Mouse (Mus musculus) myocyte (in vitro differentiated cells): ENCODE measurements at regions not wholly inside any gene's neighbourhood (a gene's known extent, or its start where the extent isn't known, plus 50 kb on each side); places are given as distances from the start of the nearest gene placed in this dataset.
A peak's percentile ranks its signal among the peaks of the same experiment; 100 is the strongest.

Experiments
- H3K27me3 ChIP-seq: one replicate; pipeline ENCODE4 v1.6.1; 2011; ENCODE audit not compliant: control insufficient read depth, insufficient read depth, insufficient read length
- H3K36me3 ChIP-seq: one replicate; pipeline ENCODE4 v1.6.1; 2011; ENCODE audit not compliant: control insufficient read depth, insufficient read depth
- H3K4me2 ChIP-seq: one replicate; pipeline ENCODE4 v1.6.1; 2011; ENCODE audit warnings: low read depth, control low read depth
- H3K4me3 ChIP-seq: one replicate; pipeline ENCODE4 v1.5.1; 2011; ENCODE audit warnings: mild to moderate bottlenecking, control low read depth, moderate library complexity
- H3K79me2 ChIP-seq: one replicate; pipeline ENCODE4 v1.6.1; 2011; ENCODE audit not compliant: control insufficient read depth, insufficient read depth
- H3ac ChIP-seq: one replicate; pipeline ENCODE4 v1.6.1; 2011; ENCODE audit not compliant: control insufficient read depth, insufficient read length
- CEBPB ChIP-seq: IDR thresholded peaks from 2 replicates; pipeline ENCODE4 v1.6.1; 2011; ENCODE audit warnings: mild to moderate bottlenecking, moderate library complexity; ENCODE audit not compliant: poor library complexity, insufficient read depth, severe bottlenecking
- E2F4 ChIP-seq: IDR thresholded peaks from one replicate; pipeline ENCODE4 v1.6.1; 2011; ENCODE audit warnings: mild to moderate bottlenecking, control low read depth, moderate library complexity; ENCODE audit not compliant: insufficient read depth
- MAX ChIP-seq: IDR thresholded peaks from one replicate; pipeline ENCODE4 v1.6.1; 2011; ENCODE audit warnings: low read depth, mild to moderate bottlenecking, control low read depth
- MYOD1 ChIP-seq, 3 experiments: IDR thresholded peaks; one replicate each; pipeline ENCODE4 v1.6.1; 2011; ENCODE audit warnings: control low read depth in 2 of 3, low read depth in 2 of 3, mild to moderate bottlenecking in 2 of 3, moderate library complexity in 1 of 3; ENCODE audit not compliant: insufficient read length in 2 of 3, control insufficient read depth in 1 of 3
- MYOG ChIP-seq, 3 experiments: IDR thresholded peaks; one replicate each; pipeline ENCODE4 v1.6.1; 2011; ENCODE audit warnings: control low read depth in 2 of 3, low read depth in 2 of 3, mild to moderate bottlenecking in 2 of 3; ENCODE audit not compliant: insufficient read length in 2 of 3, control insufficient read depth in 1 of 3, insufficient read depth in 1 of 3
- POLR2A ChIP-seq: IDR thresholded peaks from one replicate; pipeline ENCODE4 v1.6.1; 2011; ENCODE audit warnings: low read depth, mild to moderate bottlenecking, control low read depth, moderate library complexity; ENCODE audit not compliant: insufficient read length
- POLR2AphosphoS2 ChIP-seq: IDR thresholded peaks from one replicate; pipeline ENCODE4 v1.6.1; 2011; ENCODE audit warnings: low read depth, control low read depth; ENCODE audit not compliant: insufficient read length
- REST ChIP-seq: IDR thresholded peaks from one replicate; pipeline ENCODE4 v1.6.1; 2011; ENCODE audit warnings: mild to moderate bottlenecking, control low read depth, moderate library complexity; ENCODE audit not compliant: insufficient read depth, insufficient read length
- SRF ChIP-seq: IDR thresholded peaks from one replicate; pipeline ENCODE4 v1.6.1; 2011; ENCODE audit warnings: low read depth; ENCODE audit not compliant: control insufficient read depth, insufficient read length
- TCF12 ChIP-seq: IDR thresholded peaks from one replicate; pipeline ENCODE4 v1.6.1; 2011; ENCODE audit warnings: mild to moderate bottlenecking, control low read depth; ENCODE audit not compliant: poor library complexity, insufficient read depth, severe bottlenecking
- TCF3 ChIP-seq: IDR thresholded peaks from one replicate; pipeline ENCODE4 v1.6.1; 2011; ENCODE audit warnings: low read depth, control low read depth; ENCODE audit not compliant: insufficient read length
- USF1 ChIP-seq: IDR thresholded peaks from one replicate; pipeline ENCODE4 v1.6.1; 2011; ENCODE audit warnings: low read depth, mild to moderate bottlenecking, control low read depth, moderate library complexity

- Histone ChIP-seq H3K36me3 (no peaks in the 10 kb centered on the region), H3ac (no peak overlapping the region), H3K4me3 (no peak overlapping the region), H3K79me2 (no peaks in the 10 kb centered on the region), H3K4me2 (no peak overlapping the region), H3K27me3 (no peaks in the 10 kb centered on the region)
- TF ChIP-seq E2F4 (no peak), CEBPB (no peak), MYOG (IDR thresholded peaks at IDR 0.05; ENCODE audit: control insufficient read depth in 1 of 3, insufficient read depth in 1 of 3, insufficient read length in 2 of 3, low read depth in 2 of 3) (no peak), SRF (no peak), USF1 (no peak), MYOD1 (IDR thresholded peaks at IDR 0.05; ENCODE audit: control insufficient read depth in 1 of 3, insufficient read length in 2 of 3, low read depth in 2 of 3) (no peak), POLR2A (no peak), POLR2AphosphoS2 (no peak), MAX (no peak), TCF3 (no peak), REST (no peak), TCF12 (no peak)
Observed at GRCm38 (mm10) chr19:28732998-28733397, 53.1 kb upstream of the Glis3 start.

- Histone ChIP-seq H3K79me2 (no peaks in the 10 kb centered on the region), H3K4me2 (no peak overlapping the region), H3K4me3 (no peak overlapping the region), H3ac (no peak overlapping the region), H3K27me3 (no peaks in the 10 kb centered on the region), H3K36me3 (no peaks in the 10 kb centered on the region)
- TF ChIP-seq POLR2A (no peak), TCF3 (no peak), SRF (no peak), REST (no peak), TCF12 (no peak), MYOG (IDR thresholded peaks at IDR 0.05; ENCODE audit: control insufficient read depth in 1 of 3, insufficient read depth in 1 of 3, insufficient read length in 2 of 3, low read depth in 2 of 3) (no peak), MYOD1 (IDR thresholded peaks at IDR 0.05; ENCODE audit: control insufficient read depth in 1 of 3, insufficient read length in 2 of 3, low read depth in 2 of 3) (no peak), MAX (no peak), E2F4 (no peak), USF1 (no peak), POLR2AphosphoS2 (no peak)
Observed at GRCm38 (mm10) chr19:28733781-28734180, 53.9 kb upstream of the Glis3 start.

GRCm38 (mm10) chr19:28743176-28743793 is 63.4 kb upstream of the Glis3 start:
- no peaks in the 10 kb centered on the region for H3K79me2 ChIP-seq
- TF ChIP-seq MYOD1 (IDR thresholded peaks at IDR 0.05; ENCODE audit: control insufficient read depth in 1 of 3, insufficient read length in 2 of 3, low read depth in 2 of 3) (no peak), USF1 (no peak), MAX (no peak), CEBPB (no peak), TCF12 (no peak), SRF (no peak), TCF3 (no peak), POLR2A (no peak), POLR2AphosphoS2 (no peak), MYOG (IDR thresholded peaks at IDR 0.05; ENCODE audit: control insufficient read depth in 1 of 3, insufficient read depth in 1 of 3, insufficient read length in 2 of 3, low read depth in 2 of 3) (no peak), REST (no peak), E2F4 (no peak)
- no peak overlapping the region for H3ac ChIP-seq
- peak overlapping the region; percentile 13 for H3K4me2 ChIP-seq
- no peak overlapping the region for H3K4me3 ChIP-seq
- H3K27me3 ChIP-seq, result no peaks in the 10 kb centered on the region
- no peaks in the 10 kb centered on the region for H3K36me3 ChIP-seq

GRCm38 (mm10) chr19:28745105-28745504 is 65.2 kb upstream of the Glis3 start:
- Histone ChIP-seq H3K4me2 (no peak overlapping the region), H3K79me2 (no peaks in the 10 kb centered on the region), H3K36me3 (no peaks in the 10 kb centered on the region), H3K27me3 (no peaks in the 10 kb centered on the region), H3ac (no peak overlapping the region), H3K4me3 (no peak overlapping the region)
- TF ChIP-seq POLR2AphosphoS2 (no peak), USF1 (no peak), SRF (no peak), MYOD1 (IDR thresholded peaks at IDR 0.05; ENCODE audit: control insufficient read depth in 1 of 3, insufficient read length in 2 of 3, low read depth in 2 of 3) (no peak), TCF3 (no peak), CEBPB (no peak), MYOG (IDR thresholded peaks at IDR 0.05; ENCODE audit: control insufficient read depth in 1 of 3, insufficient read depth in 1 of 3, insufficient read length in 2 of 3, low read depth in 2 of 3) (no peak), REST (no peak), MAX (no peak), E2F4 (no peak), TCF12 (no peak), POLR2A (no peak)

GRCm38 (mm10) chr19:28745534-28745933 is 65.7 kb upstream of the Glis3 start:
- H3K79me2 ChIP-seq, result no peaks in the 10 kb centered on the region

More at GRCm38 (mm10) chr19:28745534-28745933, 65.7 kb upstream of the Glis3 start:
- TF ChIP-seq POLR2AphosphoS2, result no peak
- no peak for TF ChIP-seq TCF3
- TF ChIP-seq POLR2A, result no peak
- TF ChIP-seq MYOG (IDR thresholded peaks at IDR 0.05; ENCODE audit: control insufficient read depth in 1 of 3, insufficient read depth in 1 of 3, insufficient read length in 2 of 3, low read depth in 2 of 3), result no peak
- no peak for TF ChIP-seq MAX
- TF ChIP-seq TCF12, result no peak
- no peak for TF ChIP-seq MYOD1 (IDR thresholded peaks at IDR 0.05; ENCODE audit: control insufficient read depth in 1 of 3, insufficient read length in 2 of 3, low read depth in 2 of 3)
- no peak for TF ChIP-seq SRF
- TF ChIP-seq USF1, result no peak
- no peak for TF ChIP-seq E2F4
- TF ChIP-seq REST, result no peak
- no peak for TF ChIP-seq CEBPB
- Histone ChIP-seq H3K4me3 (no peak overlapping the region), H3K36me3 (no peaks in the 10 kb centered on the region), H3ac (no peak overlapping the region), H3K27me3 (no peaks in the 10 kb centered on the region), H3K4me2 (no peak overlapping the region)
